Mouse (Mus musculus): ENCODE results near the gene Lmx1a. TPM values are rescaled to one million over a fixed set of nuclear protein-coding genes. Genes with fewer than 3 reads are reported as not detected.

Lmx1a gene
- polyA plus RNA-seq, 1 experiment from 2014 or later = not detected

GRCm38 (mm10) chr1:167811141-167811540 lies 122.1 kb downstream of the Lmx1a start:
- no peak overlapping the region for H3K4me2 ChIP-seq (ENCODE audit: low read length)
- H3K4me3 ChIP-seq (ENCODE audit: control insufficient read depth in 1 of 2, insufficient read depth in 1 of 2, low read depth in 1 of 2, low read length in 2 of 2) = no peak overlapping the region
- 67% methylated on average over 4 of the region's 4 CpGs for WGBS
- H3K9ac ChIP-seq (ENCODE audit: low read length) = no peak overlapping the region
- no peak for ATAC-seq (ENCODE audit: insufficient number of reproducible peaks, insufficient read depth, low FRiP score, low read depth)
- no peaks in the 10 kb centered on the region for H3K4me1 ChIP-seq (ENCODE audit: control insufficient read depth in 2 of 2, insufficient read depth in 2 of 2, low read length in 2 of 2)
- H3K27ac ChIP-seq (replicated peaks in 1 of 2; ENCODE audit: control insufficient read depth in 1 of 2, insufficient read depth in 1 of 2, low read depth in 2 of 2, low read length in 2 of 2) = no peak overlapping the region
- no peaks in the 10 kb centered on the region for H3K9me3 ChIP-seq (ENCODE audit: control insufficient read depth, low read length)
- peaks cover 8% of the 10 kb centered on the region; the same call in 1 of the 2 replicates for H3K27me3 ChIP-seq (ENCODE audit: control insufficient read depth, insufficient read depth, low read length)
- no peaks in the 10 kb centered on the region for H3K36me3 ChIP-seq (ENCODE audit: control insufficient read depth, insufficient read depth, low read length)

- H3K4me1 ChIP-seq (ENCODE audit: control insufficient read depth in 2 of 2, insufficient read depth in 2 of 2, low read length in 2 of 2) = peaks cover 0 to 2% of the 10 kb centered on the region in 2 experiments; a peak in 1 of 4 replicates
- H3K4me3 ChIP-seq (ENCODE audit: control insufficient read depth in 1 of 2, insufficient read depth in 1 of 2, low read depth in 1 of 2, low read length in 2 of 2) = no peak overlapping the region
- H3K9ac ChIP-seq (ENCODE audit: low read length) = no peak overlapping the region
- no peak overlapping the region for H3K27ac ChIP-seq (replicated peaks in 1 of 2; ENCODE audit: control insufficient read depth in 1 of 2, insufficient read depth in 1 of 2, low read depth in 2 of 2, low read length in 2 of 2)
- H3K36me3 ChIP-seq (ENCODE audit: control insufficient read depth, insufficient read depth, low read length) = no peaks in the 10 kb centered on the region
- H3K27me3 ChIP-seq (ENCODE audit: control insufficient read depth, insufficient read depth, low read length) = no peaks in the 10 kb centered on the region; the same call in 1 of the 2 replicates
- no peaks in the 10 kb centered on the region for H3K9me3 ChIP-seq (ENCODE audit: control insufficient read depth, low read length)
- no peak overlapping the region for H3K4me2 ChIP-seq (ENCODE audit: low read length)
- ATAC-seq (ENCODE audit: insufficient number of reproducible peaks, insufficient read depth, low FRiP score, low read depth) = no peak
- 78% methylated on average over 4 of the region's 4 CpGs for WGBS
Measured at GRCm38 (mm10) chr1:167815166-167815565, 126.1 kb downstream of the Lmx1a start.

- Histone ChIP-seq H3K36me3 (ENCODE audit: control insufficient read depth, insufficient read depth, low read length) (no peaks in the 10 kb centered on the region), H3K9ac (ENCODE audit: low read length) (no peak overlapping the region), H3K27ac (replicated peaks in 1 of 2; ENCODE audit: control insufficient read depth in 1 of 2, insufficient read depth in 1 of 2, low read depth in 2 of 2, low read length in 2 of 2) (no peak overlapping the region), H3K4me2 (ENCODE audit: low read length) (no peak overlapping the region), H3K4me3 (ENCODE audit: control insufficient read depth in 1 of 2, insufficient read depth in 1 of 2, low read depth in 1 of 2, low read length in 2 of 2) (no peak overlapping the region), H3K4me1 (ENCODE audit: control insufficient read depth in 2 of 2, insufficient read depth in 2 of 2, low read length in 2 of 2) (peaks cover 0 to 2% of the 10 kb centered on the region in 2 experiments; a peak in 1 of 4 replicates), H3K9me3 (ENCODE audit: control insufficient read depth, low read length) (no peaks in the 10 kb centered on the region), H3K27me3 (ENCODE audit: control insufficient read depth, insufficient read depth, low read length) (no peaks in the 10 kb centered on the region; the same call in 1 of the 2 replicates)
- 55% methylated on average over 6 of the region's 6 CpGs for WGBS
- ATAC-seq (ENCODE audit: insufficient number of reproducible peaks, insufficient read depth, low FRiP score, low read depth) = no peak
Measured at GRCm38 (mm10) chr1:167817028-167817427, 128.0 kb downstream of the Lmx1a start.

DNA sequence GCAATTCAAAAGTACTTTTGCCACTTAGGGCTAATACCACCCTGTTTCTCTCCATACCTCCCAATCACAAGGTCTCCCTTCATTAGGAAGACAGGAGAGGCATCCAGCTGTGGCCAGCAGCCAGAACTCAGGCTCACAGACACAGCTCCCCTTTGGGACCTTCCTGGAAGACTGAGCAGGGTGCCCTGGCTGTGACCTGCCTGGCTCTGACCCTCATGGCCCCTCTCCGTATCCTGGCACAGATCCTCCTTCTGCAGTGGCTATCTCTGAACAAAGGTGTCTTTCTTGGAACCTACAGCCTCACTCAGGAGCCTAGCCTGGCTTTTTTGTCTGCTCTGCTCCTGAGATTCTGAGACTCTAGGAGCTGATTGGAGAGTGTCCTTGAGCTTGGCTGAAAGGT lies 128.6 kb downstream of the Lmx1a start:
- H3K36me3 ChIP-seq (ENCODE audit: control insufficient read depth, insufficient read depth, low read length) = no peaks in the 10 kb centered on the region
- H3K4me2 ChIP-seq (ENCODE audit: low read length) = no peak overlapping the region
- H3K9me3 ChIP-seq (ENCODE audit: control insufficient read depth, low read length) = no peaks in the 10 kb centered on the region
- peaks cover 0 to 2% of the 10 kb centered on the region in 2 experiments; a peak in 1 of 4 replicates for H3K4me1 ChIP-seq (ENCODE audit: control insufficient read depth in 2 of 2, insufficient read depth in 2 of 2, low read length in 2 of 2)
- no peak overlapping the region for H3K27ac ChIP-seq (replicated peaks in 1 of 2; ENCODE audit: control insufficient read depth in 1 of 2, insufficient read depth in 1 of 2, low read depth in 2 of 2, low read length in 2 of 2)
- no peak for ATAC-seq (ENCODE audit: insufficient number of reproducible peaks, insufficient read depth, low FRiP score, low read depth)
- H3K27me3 ChIP-seq (ENCODE audit: control insufficient read depth, insufficient read depth, low read length) = no peaks in the 10 kb centered on the region; the same call in 1 of the 2 replicates
- H3K4me3 ChIP-seq (ENCODE audit: control insufficient read depth in 1 of 2, insufficient read depth in 1 of 2, low read depth in 1 of 2, low read length in 2 of 2) = no peak overlapping the region
- no peak overlapping the region for H3K9ac ChIP-seq (ENCODE audit: low read length)
- WGBS = 20% methylated on average over 1 of the region's 1 CpGs

GRCm38 (mm10) chr1:167820031-167820430 lies 131.0 kb downstream of the Lmx1a start:
- no peak overlapping the region for H3K4me3 ChIP-seq (ENCODE audit: control insufficient read depth in 1 of 2, insufficient read depth in 1 of 2, low read depth in 1 of 2, low read length in 2 of 2)
- 91% methylated on average over 6 of the region's 6 CpGs for WGBS
- ATAC-seq (ENCODE audit: insufficient number of reproducible peaks, insufficient read depth, low FRiP score, low read depth) = no peak
- no peaks in the 10 kb centered on the region; the same call in 1 of the 2 replicates for H3K27me3 ChIP-seq (ENCODE audit: control insufficient read depth, insufficient read depth, low read length)
- H3K9ac ChIP-seq (ENCODE audit: low read length) = no peak overlapping the region
- no peak overlapping the region for H3K4me2 ChIP-seq (ENCODE audit: low read length)
- H3K9me3 ChIP-seq (ENCODE audit: control insufficient read depth, low read length) = no peaks in the 10 kb centered on the region
- no peaks in the 10 kb centered on the region for H3K36me3 ChIP-seq (ENCODE audit: control insufficient read depth, insufficient read depth, low read length)
- peaks cover 0 to 2% of the 10 kb centered on the region in 2 experiments; a peak in 1 of 4 replicates for H3K4me1 ChIP-seq (ENCODE audit: control insufficient read depth in 2 of 2, insufficient read depth in 2 of 2, low read length in 2 of 2)
- H3K27ac ChIP-seq (replicated peaks in 1 of 2; ENCODE audit: control insufficient read depth in 1 of 2, insufficient read depth in 1 of 2, low read depth in 2 of 2, low read length in 2 of 2) = no peak overlapping the region

DNA sequence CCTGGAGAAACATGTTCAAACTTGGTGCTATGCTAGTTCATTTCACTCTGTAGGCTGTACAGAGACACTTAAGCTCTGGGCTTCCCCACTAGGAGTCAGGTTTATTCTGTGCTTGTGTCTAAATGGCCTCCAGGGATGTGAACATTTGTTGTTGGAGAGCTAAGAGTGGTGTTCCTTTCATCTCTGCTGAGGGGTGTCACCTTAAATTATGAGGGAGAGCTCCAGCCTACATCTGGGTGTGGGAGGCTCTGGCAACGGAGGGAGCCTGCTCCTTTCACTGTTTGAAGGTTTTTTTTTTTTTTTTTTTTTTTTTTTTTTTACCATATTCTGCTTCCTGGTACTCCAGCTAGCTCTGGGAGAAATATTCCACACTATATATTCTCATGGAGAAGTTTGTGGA lies 132.1 kb downstream of the Lmx1a start:
- peaks cover 0 to 2% of the 10 kb centered on the region in 2 experiments; a peak in 1 of 4 replicates for H3K4me1 ChIP-seq (ENCODE audit: control insufficient read depth in 2 of 2, insufficient read depth in 2 of 2, low read length in 2 of 2)
- H3K9me3 ChIP-seq (ENCODE audit: control insufficient read depth, low read length) = no peaks in the 10 kb centered on the region
- H3K4me3 ChIP-seq (ENCODE audit: control insufficient read depth in 1 of 2, insufficient read depth in 1 of 2, low read depth in 1 of 2, low read length in 2 of 2) = no peak overlapping the region
- no peak overlapping the region for H3K4me2 ChIP-seq (ENCODE audit: low read length)
- ATAC-seq (ENCODE audit: insufficient number of reproducible peaks, insufficient read depth, low FRiP score, low read depth) = no peak
- 50% methylated on average over 1 of the region's 1 CpGs for WGBS
- H3K9ac ChIP-seq (ENCODE audit: low read length) = no peak overlapping the region
- no peak overlapping the region for H3K27ac ChIP-seq (replicated peaks in 1 of 2; ENCODE audit: control insufficient read depth in 1 of 2, insufficient read depth in 1 of 2, low read depth in 2 of 2, low read length in 2 of 2)
- H3K36me3 ChIP-seq (ENCODE audit: control insufficient read depth, insufficient read depth, low read length) = no peaks in the 10 kb centered on the region
- H3K27me3 ChIP-seq (ENCODE audit: control insufficient read depth, insufficient read depth, low read length) = no peaks in the 10 kb centered on the region; the same call in 1 of the 2 replicates

GRCm38 (mm10) chr1:167830291-167830690 lies 141.3 kb downstream of the Lmx1a start:
- H3K4me3 ChIP-seq (ENCODE audit: control insufficient read depth in 1 of 2, insufficient read depth in 1 of 2, low read depth in 1 of 2, low read length in 2 of 2) = no peak overlapping the region
- H3K9me3 ChIP-seq (ENCODE audit: control insufficient read depth, low read length) = no peaks in the 10 kb centered on the region
- H3K27me3 ChIP-seq (ENCODE audit: control insufficient read depth, insufficient read depth, low read length) = no peaks in the 10 kb centered on the region
- H3K9ac ChIP-seq (ENCODE audit: low read length) = no peak overlapping the region
- H3K36me3 ChIP-seq (ENCODE audit: control insufficient read depth, insufficient read depth, low read length) = no peaks in the 10 kb centered on the region
- WGBS = 48% methylated on average over 7 of the region's 7 CpGs
- H3K27ac ChIP-seq (replicated peaks in 1 of 2; ENCODE audit: control insufficient read depth in 1 of 2, insufficient read depth in 1 of 2, low read depth in 2 of 2, low read length in 2 of 2) = no peak overlapping the region
- ATAC-seq (ENCODE audit: insufficient number of reproducible peaks, insufficient read depth, low FRiP score, low read depth) = no peak
- H3K4me2 ChIP-seq (ENCODE audit: low read length) = no peak overlapping the region
- H3K4me1 ChIP-seq (ENCODE audit: control insufficient read depth in 2 of 2, insufficient read depth in 2 of 2, low read length in 2 of 2) = no peaks in the 10 kb centered on the region

DNA sequence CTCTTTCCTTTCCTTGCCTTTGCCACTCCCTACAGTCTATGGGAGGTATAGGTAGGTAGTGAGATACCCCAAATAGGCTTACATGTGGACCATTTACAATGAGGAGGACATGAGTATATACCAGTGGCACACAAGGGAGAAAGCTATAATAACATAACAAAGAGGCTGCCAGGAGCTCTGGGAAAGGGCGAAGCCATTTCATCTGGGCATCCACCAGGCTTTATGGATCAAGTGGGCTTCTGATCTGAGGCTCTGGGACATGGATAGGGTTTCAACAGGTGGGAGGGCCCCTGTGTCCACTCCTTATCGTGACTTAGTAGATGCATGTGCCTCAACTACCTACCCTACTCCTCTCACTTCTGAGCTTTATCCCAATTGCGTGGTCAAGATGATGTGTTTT lies 142.6 kb downstream of the Lmx1a start:
- H3K36me3 ChIP-seq (ENCODE audit: control insufficient read depth, insufficient read depth, low read length) = no peaks in the 10 kb centered on the region
- H3K4me1 ChIP-seq (ENCODE audit: control insufficient read depth in 2 of 2, insufficient read depth in 2 of 2, low read length in 2 of 2) = no peaks in the 10 kb centered on the region
- 75% methylated on average over 3 of the region's 3 CpGs for WGBS
- no peak overlapping the region for H3K4me2 ChIP-seq (ENCODE audit: low read length)
- no peaks in the 10 kb centered on the region for H3K9me3 ChIP-seq (ENCODE audit: control insufficient read depth, low read length)
- H3K4me3 ChIP-seq (ENCODE audit: control insufficient read depth in 1 of 2, insufficient read depth in 1 of 2, low read depth in 1 of 2, low read length in 2 of 2) = no peak overlapping the region
- no peak overlapping the region for H3K9ac ChIP-seq (ENCODE audit: low read length)
- no peak for ATAC-seq (ENCODE audit: insufficient number of reproducible peaks, insufficient read depth, low FRiP score, low read depth)
- no peak overlapping the region for H3K27ac ChIP-seq (replicated peaks in 1 of 2; ENCODE audit: control insufficient read depth in 1 of 2, insufficient read depth in 1 of 2, low read depth in 2 of 2, low read length in 2 of 2)
- H3K27me3 ChIP-seq (ENCODE audit: control insufficient read depth, insufficient read depth, low read length) = no peaks in the 10 kb centered on the region
